Mouse (Mus musculus) adrenal gland, adult 18-20 months (tissue): ENCODE measurements around the gene Capn15. TPM values are rescaled to one million over a fixed set of nuclear protein-coding genes. Genes with fewer than 3 reads are reported as not detected.

ENCODE experiments used
- DNase-seq, 2 experiments: peaks; one replicate each; pipeline ENCODE4 v3.0.0; 2021 to 2022; ENCODE audit warnings: low spot score in 2 of 2
- total RNA-seq, 2 experiments: library from RNA; stranded (reverse); gene quantifications; 1 replicate in 1 of 2; 2 replicates in 1 of 2; pipeline ENCODE4 v1.2.3; 2021

The Capn15 gene
- total RNA-seq, 2 experiments from 2014 or later = 22.6 to 24.4 TPM

- no peak for DNase-seq
Measured at GRCm38 (mm10) chr17:26003864-26004263, 18.3 kb upstream of the Capn15 start.

GRCm38 (mm10) chr17:25998425-25998824, 12.8 kb upstream of the Capn15 start:
- no peak for DNase-seq

- DNase-seq = no peak
Measured at GRCm38 (mm10) chr17:25993489-25993888, 7.9 kb upstream of the Capn15 start.

- DNase-seq = no peak
Measured at GRCm38 (mm10) chr17:25992274-25992673, 6.7 kb upstream of the Capn15 start.

GRCm38 (mm10) chr17:25990331-25990730, 4.7 kb upstream of the Capn15 start:
- no peak for DNase-seq

- DNase-seq = peak in 1 of 2 experiments; percentile 29
Measured at GRCm38 (mm10) chr17:25984556-25985305, 865 bp downstream of the Capn15 start.

- DNase-seq = no peak
Measured at GRCm38 (mm10) chr17:25984066-25984465, 1.5 kb downstream of the Capn15 start.

GRCm38 (mm10) chr17:25982913-25983312, 2.7 kb downstream of the Capn15 start:
- DNase-seq = no peak

- DNase-seq = no peak
Measured at GRCm38 (mm10) chr17:25980854-25981253, 4.7 kb downstream of the Capn15 start.

- no peak for DNase-seq
Measured at GRCm38 (mm10) chr17:25979829-25980738, 5.5 kb downstream of the Capn15 start.

- no peak for DNase-seq
Measured at GRCm38 (mm10) chr17:25970954-25971707, 14.5 kb downstream of the Capn15 start.

GRCm38 (mm10) chr17:25970448-25970847, 15.1 kb downstream of the Capn15 start:
- no peak for DNase-seq

- DNase-seq = no peak
Measured at GRCm38 (mm10) chr17:25968176-25968575, 17.4 kb downstream of the Capn15 start.

GRCm38 (mm10) chr17:25967652-25968051, 17.9 kb downstream of the Capn15 start:
- no peak for DNase-seq

GRCm38 (mm10) chr17:25964271-25964670, 21.3 kb downstream of the Capn15 start:
- DNase-seq = no peak

- no peak for DNase-seq
Measured at GRCm38 (mm10) chr17:25962413-25962905, 23.1 kb downstream of the Capn15 start.

GRCm38 (mm10) chr17:25961566-25961965, 24.0 kb downstream of the Capn15 start:
- no peak for DNase-seq

- DNase-seq = no peak
Measured at GRCm38 (mm10) chr17:25959630-25960467, 25.7 kb downstream of the Capn15 start.

- DNase-seq = no peak
Measured at GRCm38 (mm10) chr17:25958771-25959494, 26.7 kb downstream of the Capn15 start.
